Mouse (Mus musculus) kidney, postnatal 4 days (tissue): ENCODE measurements around the gene Chit1.

Experiments
- DNase-seq, 2 experiments: peaks; one replicate each; pipeline ENCODE4 v3.0.0; 2021; ENCODE audit warnings: mixed read lengths in 2 of 2

Chit1 gene

DNA sequence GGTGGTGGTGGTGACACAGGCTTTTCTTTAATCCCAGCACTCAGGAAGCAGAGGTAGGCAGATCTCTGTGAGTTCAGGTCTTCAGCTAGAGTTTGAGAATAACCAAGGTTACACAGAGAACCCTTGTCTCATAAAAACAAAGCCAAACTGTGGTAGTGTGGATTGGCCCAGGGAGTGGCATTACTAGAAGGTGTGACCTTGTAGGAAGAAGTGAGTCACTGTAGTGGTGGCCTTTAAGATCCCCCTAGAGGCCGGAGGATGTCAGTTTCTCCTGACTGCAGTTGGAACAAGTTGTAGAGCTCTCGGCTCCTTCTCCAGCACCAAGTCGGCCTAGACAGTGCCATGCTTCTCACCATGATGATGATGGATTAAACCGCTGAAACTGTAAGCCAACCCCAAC is at the start of gene Chit1:
TSS of gene Chit1 (plus strand) at position 264 of the 400 bp plus-strand sequence.
- DNase-seq: no peak

- no peak for DNase-seq
Observed at GRCm38 (mm10) chr1:134061915-134062314, 49.1 kb upstream of the Chit1 start.

GRCm38 (mm10) chr1:134062411-134063085 is 48.5 kb upstream of the Chit1 start:
- peak; percentile 62 to 69 for DNase-seq

DNA sequence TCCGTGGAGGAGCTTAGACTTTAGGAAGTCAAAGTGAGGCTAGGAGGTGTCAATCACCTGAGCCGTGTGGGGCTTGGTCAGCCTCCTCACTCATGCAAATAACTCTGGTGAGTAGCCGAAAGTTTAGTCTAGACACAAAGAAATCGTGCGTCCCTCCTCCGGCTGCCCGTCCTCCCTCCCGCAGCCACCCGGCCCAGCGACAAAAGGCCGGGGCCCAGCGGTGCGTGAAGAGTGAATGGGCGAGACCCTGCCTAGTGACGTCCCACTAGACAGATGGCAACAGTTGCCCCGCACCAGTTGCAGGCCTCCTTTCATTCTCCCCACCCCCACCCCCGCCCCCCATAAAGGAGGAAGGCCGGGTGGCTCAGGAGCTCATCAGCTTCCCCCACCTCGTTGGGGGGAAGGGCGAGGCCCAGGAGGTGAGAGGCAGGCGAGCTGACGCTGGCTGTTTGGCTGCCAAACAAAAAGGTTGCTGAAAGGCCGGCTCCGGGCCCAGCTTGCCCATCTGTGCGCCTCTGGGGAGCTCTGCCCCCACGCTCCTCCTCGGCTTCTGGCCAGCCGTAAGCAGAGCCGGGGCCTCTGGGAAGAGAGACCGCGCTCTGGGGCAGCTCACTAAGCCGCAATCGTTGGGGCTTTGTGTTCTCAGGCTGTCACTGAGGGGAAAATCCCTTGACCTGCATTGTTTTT is 47.8 kb upstream of the Chit1 start:
- peak; percentile 76 to 85 for DNase-seq

DNA sequence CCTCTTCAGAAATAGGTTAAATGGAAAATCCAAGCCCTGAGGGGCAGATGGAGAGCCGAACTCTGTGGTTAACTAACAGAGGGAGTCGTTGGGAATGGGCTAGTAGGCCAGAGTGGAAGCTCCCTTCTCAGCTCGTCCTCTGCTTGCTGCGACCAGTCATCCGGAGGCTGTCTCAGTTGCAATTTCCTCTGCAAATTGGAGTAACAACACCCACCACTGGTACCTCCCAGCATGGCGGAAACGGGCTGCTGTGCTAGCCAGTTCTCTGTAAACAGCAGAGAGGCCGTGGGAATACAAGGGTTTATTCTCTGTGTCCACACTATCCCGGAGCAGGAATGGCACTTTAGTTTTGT is 47.3 kb upstream of the Chit1 start:
- DNase-seq: peak; percentile 51 to 67

GRCm38 (mm10) chr1:134064296-134064831 is 46.7 kb upstream of the Chit1 start:
- no peak for DNase-seq

- DNase-seq: no peak
Observed at GRCm38 (mm10) chr1:134065241-134065809, 45.7 kb upstream of the Chit1 start.

GRCm38 (mm10) chr1:134066554-134066953 is 44.5 kb upstream of the Chit1 start:
- DNase-seq: no peak

GRCm38 (mm10) chr1:134067143-134067619 is 43.9 kb upstream of the Chit1 start:
- peak; percentile 74 to 84 for DNase-seq

DNA sequence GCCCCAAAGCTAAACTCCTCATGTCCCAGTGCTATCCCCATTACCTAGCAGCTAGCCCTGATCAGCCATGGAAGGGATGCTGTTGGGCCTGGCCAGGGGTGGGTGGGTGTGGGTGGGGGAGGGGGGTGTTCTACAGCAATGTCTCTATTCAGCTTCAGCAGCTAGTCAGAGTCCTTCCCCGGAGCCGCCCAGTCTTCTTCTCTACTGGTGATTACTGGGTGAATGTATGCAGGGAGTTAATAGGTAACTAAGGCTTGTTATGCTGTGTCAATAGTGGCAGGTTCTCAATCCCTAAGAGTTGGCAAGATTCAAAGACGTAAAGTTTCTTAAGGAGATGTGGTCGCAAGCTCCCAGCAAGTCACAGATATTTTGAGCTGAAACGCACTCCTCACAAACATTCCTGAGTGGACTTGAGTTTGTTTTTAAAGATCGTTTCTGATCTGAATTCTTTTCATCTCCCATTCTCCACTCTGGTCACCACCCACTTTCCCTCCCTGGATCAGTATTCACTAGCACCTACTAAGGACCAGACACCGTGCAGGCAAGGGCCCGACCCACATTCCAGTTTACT is 40.9 kb upstream of the Chit1 start:
- DNase-seq: no peak

GRCm38 (mm10) chr1:134071411-134072018 is 39.5 kb upstream of the Chit1 start:
- DNase-seq: peak; percentile 52 to 69

DNA sequence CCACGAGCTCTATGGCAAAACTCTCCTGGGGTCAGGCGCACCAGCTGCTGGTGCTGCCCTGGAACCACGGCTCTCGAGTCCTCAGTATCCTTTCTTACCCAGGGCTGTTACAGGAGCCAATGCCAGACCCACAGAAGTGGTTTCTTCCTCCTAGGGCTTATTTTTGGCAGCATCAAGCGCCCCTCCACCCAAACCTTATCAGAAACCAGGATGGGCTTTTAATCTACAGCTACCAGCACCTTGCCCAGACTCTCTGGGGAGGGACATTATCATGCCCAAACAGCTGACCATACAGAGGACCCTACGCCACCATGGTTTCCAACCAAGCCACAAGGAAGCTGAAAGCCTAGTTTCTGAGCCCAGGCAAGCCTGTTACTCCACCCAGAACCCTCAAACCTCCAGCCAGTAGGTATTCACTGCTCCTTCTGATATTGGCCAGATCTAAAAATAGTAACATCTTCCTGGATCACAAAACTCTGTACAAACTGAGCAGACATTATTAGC is 37.9 kb upstream of the Chit1 start:
- DNase-seq: no peak

DNA sequence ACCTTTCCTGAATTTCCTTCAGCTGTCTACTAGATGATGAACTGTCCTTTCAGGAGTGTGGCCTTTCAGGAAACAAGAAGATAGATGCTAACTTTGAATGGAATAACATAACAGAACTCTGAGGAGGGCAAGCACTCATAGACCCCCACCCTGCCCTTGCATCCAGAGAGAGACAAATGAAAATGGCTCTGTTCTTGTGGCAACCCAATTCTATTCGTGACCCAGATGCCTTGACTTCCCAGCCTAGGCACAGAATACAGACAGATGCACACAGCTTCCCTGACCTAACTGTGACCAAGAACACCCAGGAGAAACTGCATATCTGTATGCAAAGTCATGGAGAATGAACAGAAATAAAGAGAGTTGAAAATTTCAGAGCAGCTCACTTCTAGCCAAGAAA is 37.4 kb upstream of the Chit1 start:
- DNase-seq: no peak

DNA sequence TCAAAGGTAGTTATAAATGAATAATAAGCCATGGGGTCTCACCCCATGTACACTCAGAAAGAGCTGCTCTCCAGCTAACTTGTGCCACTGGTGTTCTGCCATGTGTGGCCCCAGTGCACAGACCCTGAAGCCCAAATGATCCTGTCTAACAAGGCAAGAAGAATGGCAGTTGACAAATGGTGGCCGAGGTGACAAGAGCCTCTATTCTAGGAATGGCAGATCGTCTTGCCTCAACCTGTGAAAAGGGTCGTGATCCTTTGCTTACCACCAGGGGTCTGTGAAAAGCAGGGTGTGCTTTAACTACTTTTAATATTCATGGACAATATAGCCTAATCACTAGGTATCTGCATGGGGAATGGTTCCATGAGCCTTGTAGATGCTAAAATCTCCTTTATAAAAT is 36.9 kb upstream of the Chit1 start:
- DNase-seq: no peak

DNA sequence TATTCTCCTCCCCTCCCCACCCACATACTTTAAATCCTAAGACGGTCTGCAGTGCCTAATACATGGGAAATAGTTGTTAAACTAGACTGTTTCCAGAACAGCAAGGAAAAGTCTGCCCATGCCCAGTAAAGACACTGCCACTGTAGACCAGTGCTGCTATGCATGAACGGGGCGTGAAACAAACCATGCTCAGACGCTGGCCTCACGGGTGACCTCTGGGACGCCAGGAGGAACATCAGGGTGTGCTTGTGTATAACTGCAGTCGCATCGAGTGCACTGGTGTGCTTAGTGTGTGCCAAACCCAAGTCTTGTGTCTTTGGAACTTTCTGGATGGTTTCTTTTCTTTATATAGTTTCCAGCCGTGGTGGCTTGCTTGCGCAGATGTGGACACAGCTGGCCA is 36.4 kb upstream of the Chit1 start:
- no peak for DNase-seq

GRCm38 (mm10) chr1:134075532-134075931 is 35.5 kb upstream of the Chit1 start:
- DNase-seq: no peak

- DNase-seq: no peak
Observed at GRCm38 (mm10) chr1:134076789-134077188, 34.3 kb upstream of the Chit1 start.

GRCm38 (mm10) chr1:134077389-134078060 is 33.5 kb upstream of the Chit1 start:
- DNase-seq: peak in 1 of 2 experiments; percentile 66

DNA sequence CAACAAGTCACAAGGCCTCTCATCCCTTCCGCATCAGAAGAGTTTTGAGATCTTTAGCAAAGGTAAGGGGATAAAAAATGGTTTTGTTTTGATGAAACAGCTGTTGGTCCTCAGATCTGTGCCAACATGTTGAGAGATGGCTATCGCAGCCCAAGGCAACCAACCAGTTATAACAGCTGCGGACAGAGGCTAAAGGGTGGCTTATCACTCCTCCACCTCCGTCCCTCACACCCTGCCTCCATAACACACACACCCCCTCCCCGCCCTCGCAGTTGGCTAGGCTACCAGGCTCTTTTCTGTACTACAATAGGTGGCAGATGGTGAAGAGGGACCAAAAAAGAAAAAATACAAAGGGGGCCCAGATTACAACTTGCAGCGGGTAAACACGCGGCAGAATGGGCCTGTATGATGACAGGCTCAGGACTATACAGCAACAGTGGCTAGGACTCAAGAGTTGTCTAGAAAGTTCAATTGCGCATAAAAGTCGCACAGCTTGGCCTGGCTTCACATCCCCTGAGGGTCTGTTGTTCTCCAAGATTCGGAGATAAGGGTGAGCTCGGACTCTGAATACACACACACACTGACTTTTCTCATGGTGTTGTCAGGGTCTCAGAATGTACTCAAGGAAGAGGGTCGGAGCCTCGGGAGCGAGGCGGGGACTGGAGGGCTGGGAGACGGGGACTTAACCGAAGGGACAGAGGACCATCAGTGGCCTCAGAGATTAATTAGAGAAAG is 32.8 kb upstream of the Chit1 start:
- peak in 1 of 2 experiments; percentile 58 for DNase-seq

DNA sequence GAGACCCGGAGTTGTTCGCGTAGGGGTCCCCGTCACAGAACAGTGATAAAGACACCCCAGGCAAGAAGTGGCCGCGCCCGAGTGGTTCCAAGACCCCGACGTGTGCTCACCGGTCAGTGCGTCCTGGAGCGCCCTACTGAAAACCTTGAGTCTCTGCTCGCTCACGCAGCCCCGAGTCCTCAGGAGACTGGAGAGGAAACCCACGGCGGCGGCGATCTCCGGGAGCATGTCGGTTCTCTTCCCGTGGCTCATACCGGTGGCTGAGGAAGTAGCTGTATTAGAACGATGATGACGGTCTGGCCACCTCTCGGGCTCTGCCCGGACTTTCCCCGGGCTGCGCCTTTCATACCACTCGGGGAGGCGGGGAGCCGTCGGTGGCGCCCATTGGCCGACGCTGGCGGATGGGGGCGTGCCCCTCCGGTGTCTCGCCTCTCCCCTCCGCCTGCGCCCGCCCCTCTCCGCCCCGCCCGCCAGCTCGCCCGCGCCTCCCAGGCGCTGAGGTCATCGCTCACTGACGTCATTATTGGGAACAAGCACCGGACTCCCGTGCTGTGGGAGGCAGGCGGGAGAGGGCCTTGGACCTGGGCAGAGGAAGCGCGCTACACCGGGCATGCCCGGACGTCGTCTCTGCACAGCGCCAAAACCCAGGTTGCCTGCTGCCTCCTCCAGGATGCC is 32.1 kb upstream of the Chit1 start, which contains the start of gene Btg2:
TSS of gene Btg2 (minus strand) at position 319 of the 675 bp plus-strand sequence.
- peak; percentile 98 for DNase-seq
